Mouse (Mus musculus) embryo, embryonic 11.5 days (tissue): Measurements from ENCODE around the gene Kcnk2.
A peak's percentile ranks its signal among the peaks of the same experiment; 100 is the strongest.

Source experiments
- DNase-seq: peaks from one replicate; pipeline ENCODE4 v3.0.0-alpha.2; 2012; ENCODE audit warnings: low read depth, low spot score

Kcnk2 gene

DNA sequence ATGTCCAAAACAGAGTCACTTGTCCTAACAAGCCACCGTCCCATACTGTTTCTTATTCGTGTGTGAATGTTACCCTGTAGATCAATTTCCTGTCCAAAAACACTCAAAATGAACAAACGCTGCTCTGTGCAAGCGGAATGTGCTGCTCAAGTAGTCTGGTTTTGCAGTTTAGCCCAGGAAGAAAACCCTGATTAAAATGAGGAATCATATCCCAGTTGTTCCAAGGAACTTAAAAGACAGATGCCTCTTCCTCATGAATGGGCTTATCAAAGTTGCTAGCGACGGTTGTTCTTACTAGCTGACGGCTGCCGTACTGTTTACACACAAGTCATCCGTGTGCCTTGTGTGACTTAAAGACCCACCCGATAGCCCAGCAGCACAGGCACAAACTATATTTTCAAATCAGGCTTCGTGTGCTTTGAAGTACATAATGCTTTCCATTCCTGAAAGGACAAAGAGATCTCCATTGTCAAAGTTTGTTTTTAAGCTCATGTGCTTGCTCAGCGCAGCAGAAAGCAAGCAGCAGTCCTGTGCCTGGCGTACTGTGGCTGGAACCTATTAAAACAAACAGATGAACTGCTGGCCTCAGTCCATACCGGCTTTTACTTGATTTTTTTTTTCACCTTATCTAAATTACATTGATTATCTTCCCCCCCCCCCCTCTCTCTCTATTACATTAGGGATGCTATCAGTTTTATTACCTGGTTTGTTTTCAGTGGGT lies at the start of gene Kcnk2:
Kcnk2 (minus strand) TSS at position 51 of the 721 bp plus-strand sequence.
- DNase-seq: no peak

DNA sequence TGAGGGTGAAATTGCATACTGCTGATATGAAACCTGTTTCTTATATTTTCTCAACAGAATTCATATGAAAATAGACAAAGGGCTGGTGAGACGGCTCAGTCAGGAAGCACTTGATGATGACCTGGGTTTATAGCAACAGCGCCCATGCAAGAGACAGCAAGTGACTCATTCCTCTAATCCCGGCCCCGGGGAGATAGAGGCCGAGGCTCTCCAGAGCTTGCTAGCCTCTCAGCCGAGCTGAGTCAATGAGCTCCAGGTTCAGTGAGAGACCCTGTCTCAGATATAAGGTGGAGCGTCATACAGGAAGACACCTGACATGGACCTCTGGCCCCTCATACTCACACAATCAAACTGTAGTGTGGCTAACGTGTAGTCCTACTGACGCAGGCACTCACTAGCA lies 38.7 kb upstream of the Kcnk2 start:
- no peak for DNase-seq

DNA sequence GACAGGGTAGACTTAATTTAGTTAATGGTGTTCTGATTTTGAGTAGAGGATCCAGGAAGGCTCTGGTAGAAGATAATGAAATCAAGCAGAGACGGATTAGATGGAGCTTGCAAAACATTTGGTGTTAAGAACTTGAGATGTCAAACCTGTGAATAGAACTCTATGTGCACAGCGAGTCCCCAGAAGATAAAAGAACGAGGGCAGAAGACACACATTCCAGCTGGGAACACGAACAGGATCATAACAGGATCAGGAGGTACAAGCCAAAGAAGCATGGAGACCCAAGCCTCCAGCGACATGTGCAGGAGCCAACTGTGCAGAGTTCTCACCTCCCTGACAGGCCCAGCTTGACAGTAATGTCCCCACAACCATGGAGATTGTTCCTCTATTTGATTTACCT lies 35.1 kb upstream of the Kcnk2 start:
- DNase-seq: no peak

DNA sequence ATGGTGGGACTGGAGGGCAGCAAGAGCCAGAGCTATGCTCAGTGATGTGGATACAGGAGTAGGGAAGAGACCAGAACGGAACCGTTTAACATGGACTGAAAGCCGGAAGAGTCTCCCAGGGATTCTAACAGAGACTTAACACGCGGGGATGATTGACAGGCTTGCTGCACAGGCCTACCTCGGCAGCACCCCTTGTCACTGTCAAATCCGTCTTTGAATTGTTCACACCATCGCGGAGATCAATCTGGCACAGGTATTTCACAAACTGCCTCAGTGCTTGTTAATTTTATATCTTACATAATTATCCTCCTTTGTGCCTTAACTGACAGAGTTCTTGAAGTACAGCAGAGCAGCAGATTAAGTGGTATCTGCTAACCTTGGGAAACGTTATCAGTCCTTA lies 33.4 kb upstream of the Kcnk2 start:
- DNase-seq: no peak

DNA sequence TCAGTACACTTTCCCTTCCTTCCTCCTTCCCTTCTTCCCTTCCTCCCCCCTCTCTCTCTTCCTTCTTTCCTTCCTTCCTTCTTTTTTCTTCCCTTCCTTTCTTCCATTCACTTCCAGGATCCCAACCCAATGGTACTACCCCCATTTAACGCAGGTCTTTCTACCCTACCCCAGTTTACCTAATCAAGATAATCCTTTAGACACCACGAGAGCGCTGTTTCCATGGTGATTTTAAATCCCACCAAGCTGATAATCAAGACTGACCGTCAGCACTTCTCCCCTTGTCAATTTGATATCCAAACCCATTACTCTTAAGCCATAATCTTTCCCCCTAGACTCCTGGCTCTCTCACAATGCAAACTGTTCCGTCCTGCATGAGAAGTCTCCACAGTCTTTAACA lies 29.4 kb upstream of the Kcnk2 start:
- no peak for DNase-seq

DNA sequence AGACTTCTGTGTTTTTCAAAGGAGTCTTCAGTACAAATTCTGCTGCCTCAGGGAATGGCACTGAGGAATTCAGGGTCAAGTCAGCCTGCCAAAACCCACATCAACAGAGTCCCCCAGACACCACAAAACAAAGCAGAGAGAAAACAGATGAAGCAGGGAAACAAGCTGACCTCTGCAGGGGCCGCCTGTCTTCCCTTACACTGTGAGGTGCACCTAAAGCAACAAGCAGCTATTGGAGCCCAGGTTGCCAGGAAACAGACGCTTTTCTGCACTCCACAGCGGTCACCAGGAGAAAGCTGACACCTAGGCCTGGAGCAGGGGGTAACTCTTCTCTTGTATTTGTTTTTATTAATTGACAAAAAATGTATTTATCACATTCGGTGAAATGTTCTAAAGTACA lies 28.5 kb upstream of the Kcnk2 start:
- DNase-seq: peak; percentile 27

DNA sequence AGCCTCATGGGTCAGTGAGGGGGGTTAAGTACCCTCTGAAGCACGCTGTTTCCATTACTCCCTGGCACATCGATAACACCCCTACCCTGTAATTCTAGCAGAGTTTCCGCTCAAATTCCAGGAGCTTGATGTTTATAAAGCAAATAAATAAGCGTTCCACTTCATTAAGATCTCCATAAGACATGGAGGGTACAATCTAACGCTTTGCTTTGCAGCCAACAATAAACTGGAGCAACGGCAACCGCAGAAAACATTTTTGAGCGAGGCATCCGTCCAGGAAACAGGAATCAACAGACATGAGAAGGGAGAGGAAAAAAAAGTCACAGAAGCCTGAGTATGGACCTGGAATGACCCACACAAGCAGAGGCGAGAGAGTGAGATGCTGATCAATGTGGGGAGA lies 27.5 kb upstream of the Kcnk2 start:
- no peak for DNase-seq

DNA sequence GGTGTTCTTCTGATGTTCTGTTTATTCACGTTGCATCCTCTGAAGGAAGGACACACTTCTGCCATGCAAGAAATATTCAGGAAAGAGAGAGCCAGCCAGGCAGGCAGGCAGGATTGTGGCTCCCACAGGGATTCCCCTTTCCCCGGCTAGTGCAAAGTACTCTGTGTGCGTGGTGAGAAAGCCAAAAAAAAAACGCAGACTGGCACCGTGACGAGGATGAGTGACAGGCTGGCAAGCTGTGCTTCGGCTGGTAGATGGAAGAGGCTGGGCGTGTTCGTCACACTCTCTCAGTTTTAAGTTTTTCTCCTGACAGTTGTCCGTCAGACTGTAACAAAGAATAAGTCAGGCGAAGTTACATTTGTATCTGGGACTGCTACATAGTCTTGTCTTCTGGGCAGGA lies 24.2 kb upstream of the Kcnk2 start:
- no peak for DNase-seq

DNA sequence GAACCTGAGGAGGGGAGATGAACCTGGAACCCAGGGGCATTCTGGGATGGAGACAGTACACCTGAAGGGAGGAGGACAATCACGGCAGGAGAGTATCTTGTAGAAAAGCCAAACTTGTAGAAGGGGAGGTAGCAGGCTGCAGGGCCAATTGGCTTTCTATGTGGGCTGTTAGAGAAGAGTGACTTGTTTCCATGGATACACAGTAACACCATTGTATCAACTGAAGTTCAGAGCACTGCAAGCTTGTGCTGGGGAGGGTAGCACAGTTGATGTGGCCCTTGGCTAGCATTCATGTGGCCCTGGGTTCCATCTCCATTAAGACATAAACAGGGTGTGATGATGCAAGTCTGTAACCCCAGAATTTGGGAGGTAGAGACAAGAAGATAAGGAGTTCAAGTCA lies 17.8 kb upstream of the Kcnk2 start:
- no peak for DNase-seq

DNA sequence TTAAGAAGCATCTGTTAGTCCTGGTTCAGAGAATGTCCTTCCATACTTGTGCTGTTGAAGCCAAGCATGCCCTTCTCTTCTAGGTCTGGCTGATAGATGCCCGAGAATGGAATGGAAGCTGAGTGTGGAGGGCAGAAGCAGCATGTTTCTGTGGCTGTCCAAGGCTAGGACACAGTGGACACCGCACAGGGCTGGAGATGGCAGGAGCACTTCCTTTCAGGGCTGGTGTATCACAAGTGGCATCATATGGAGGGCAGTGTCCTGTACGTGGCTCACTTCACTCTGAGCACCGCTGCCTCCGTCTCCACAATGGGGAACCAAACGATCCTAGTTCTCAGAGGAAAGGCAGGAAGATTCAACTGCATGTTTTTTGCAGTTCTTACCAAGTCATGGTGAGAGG lies 7.8 kb upstream of the Kcnk2 start:
- no peak for DNase-seq

DNA sequence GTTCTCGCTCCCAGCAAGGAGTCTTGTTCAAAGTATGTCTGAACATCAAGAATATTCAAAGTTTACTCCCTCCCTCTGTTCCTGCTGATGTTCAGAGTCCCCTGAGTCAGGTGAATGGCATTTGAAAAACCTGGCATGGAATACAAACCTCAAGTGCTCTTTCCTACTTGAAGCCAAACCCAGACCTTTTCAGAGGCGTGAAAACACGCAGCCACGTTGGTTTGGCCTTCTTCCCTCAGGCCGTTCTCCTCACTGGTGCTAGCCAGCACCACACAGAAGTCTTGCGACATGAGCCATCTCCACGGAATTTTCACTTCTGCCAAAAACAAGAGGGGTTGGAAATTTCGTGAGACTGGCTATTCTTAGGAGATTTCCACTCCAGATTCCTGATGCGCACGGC lies 3.1 kb upstream of the Kcnk2 start:
- no peak for DNase-seq

DNA sequence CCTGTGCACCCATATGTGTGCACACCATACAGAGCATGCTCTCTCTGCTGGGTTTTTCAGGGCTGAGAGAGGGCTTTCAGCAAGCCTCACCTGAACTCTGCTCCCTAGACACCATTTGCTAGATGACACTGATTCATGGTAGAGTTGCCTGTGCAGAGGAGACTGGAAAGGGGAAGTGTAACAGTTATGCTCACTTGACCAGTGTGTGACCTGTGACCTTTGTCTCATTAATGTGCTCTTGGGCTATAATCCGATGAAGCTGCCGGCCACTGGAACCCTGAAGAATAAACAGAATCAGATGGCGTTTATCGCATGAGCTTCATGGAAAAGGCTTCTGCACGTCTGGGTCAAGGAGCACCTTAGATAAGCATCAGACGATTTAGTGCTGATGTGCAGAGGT lies 1.5 kb upstream of the Kcnk2 start:
- DNase-seq: no peak

DNA sequence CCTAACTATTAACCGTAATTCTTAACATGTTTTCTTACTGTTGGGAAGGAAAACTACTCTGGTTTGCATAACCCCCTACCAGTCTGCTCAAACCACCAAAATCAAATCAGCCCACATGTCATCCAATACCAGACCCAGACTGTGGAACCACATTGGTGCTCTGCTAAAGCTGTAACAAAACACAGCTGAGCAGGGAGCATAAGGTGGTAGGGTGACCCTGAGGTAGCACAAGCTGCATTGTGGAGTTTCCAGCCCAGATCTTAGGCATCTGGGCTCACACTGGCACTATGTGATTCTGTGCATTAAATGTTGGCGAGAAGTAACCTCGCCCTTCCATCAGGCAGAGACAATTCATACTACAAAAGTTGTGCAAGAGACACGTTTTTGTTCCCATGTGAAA lies 1.1 kb upstream of the Kcnk2 start:
- DNase-seq: no peak

DNA sequence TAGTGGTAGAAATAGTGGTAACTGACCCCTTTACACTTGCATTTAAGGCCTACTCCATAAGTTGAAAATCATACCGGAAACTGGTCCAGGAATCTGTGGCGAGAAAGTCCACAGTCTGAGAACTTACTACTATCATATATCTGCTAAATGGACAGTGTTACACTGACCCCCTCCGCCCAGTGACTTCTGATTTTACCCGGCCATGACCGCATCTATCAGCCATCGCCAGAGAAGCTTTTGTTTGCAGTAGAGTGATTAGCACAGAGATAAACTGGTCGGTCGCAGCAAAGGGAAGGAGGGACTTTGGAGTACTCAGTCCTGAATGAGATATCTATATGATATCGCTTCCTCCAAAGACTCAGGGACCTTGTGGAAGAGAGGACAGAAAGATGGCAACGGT lies 15.2 kb downstream of the Kcnk2 start:
- DNase-seq: no peak

DNA sequence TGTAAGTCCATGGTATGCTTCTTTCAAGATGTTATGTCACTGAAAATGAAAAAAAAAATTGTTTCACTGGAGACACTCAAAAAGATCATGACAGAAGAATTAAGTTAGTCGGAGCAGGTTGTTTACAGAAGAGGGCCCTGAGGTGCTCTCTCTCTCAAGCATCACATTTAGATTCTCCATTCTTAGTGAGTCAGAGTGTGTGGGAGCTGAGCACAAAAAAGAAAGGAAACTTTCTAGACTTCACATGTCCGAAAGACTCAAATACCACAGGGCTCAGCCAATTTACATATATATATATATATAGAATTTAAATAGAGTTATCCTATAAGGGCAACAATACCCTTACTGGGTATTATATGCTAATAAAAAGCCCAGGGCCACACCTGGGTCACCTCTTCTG lies 15.9 kb downstream of the Kcnk2 start:
- no peak for DNase-seq

DNA sequence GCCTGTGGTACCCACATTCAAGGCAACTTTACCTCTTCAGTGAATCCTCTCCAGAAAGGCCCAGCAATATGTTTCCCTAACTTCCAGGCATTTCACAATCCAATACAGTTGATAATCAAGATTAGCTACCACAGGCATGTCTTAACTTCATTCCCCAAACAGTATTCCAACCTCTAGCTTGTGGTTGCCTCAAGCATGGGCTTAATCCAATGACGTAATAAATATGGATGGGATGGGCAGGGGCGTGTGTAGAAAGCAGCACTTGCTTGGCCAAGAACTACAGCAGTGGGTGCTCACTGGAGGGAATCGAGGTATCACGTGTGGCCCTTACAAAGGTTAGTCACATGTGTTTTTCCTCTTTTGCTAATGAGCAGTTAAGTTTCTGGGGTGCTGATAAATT lies 34.4 kb downstream of the Kcnk2 start:
- DNase-seq: no peak

DNA sequence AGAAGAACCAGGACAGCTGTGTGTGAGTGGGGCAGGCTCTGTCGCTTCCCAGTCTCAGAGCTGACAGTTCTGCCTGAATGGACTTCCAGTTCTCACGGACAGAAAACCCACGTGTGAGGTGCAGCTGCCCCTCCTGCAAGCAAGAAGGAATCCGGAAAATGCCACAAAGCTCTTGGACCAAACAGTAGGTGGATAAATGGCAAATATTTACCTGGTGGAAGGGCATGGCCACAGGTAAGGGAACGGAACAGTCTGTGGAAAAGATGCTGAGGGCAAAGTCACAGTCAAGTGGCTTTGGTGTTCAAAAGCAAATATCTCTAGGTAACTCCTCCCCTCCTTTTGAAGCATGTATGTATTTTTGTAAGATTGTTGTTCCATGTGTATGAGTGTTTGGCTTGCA lies 37.9 kb downstream of the Kcnk2 start:
- DNase-seq: no peak

DNA sequence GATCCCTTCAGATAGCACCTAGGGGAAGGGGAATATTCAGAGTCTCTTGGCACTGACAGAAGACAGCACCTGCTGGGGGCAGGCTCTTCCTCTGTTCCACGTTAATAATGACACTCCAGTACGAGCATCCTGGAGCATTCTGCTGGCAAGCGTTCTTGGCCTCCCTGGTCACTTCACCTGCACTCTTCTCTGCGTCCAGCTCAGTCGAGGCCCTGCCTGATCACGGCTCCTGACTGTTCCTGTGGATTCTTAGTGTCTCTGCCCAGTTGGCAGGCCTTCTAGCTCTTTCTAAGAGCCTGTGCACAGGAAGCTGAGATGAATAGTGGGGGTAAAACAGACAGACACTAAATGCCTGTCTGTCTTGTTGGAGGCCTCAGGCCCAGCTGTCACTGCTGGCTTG lies 39.5 kb downstream of the Kcnk2 start:
- DNase-seq: no peak

DNA sequence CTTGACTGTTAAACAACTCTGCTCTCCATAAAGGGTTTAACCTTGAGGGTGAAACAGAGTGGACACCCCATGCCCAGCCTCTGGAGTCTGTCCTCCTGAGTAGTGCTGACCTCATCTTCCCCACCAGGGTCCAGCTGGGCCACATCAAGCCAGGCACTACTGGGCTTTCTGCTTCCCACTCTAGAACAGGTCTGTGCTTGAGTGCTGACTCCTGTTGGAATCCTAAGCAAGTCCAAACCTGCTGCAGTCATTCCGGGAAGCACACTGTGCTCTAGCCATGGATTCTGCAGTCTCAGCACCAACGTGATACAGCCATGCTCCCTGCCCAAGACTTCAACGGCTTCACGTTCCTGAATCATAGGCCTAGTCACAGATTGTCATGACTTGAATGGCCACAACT lies 42.4 kb downstream of the Kcnk2 start:
- no peak for DNase-seq

DNA sequence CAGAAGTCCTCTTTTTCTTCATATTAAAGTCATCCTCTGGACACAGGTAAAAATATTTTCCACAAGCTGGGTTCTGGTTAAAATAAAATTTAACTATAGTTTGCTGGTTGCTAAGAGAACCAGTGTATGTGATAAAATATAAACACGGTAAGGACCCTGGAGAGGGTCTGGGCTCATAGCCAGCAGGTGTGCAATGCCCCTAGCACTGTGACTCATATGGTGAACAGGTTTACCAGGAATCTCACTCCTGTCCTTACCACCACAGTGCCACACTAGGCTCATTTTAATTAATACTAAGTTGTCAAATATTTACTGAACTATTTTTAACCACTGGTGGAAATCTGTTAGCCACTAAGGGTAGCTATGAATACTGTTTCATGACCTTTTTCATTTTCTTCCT lies 48.2 kb downstream of the Kcnk2 start:
- DNase-seq: no peak

DNA sequence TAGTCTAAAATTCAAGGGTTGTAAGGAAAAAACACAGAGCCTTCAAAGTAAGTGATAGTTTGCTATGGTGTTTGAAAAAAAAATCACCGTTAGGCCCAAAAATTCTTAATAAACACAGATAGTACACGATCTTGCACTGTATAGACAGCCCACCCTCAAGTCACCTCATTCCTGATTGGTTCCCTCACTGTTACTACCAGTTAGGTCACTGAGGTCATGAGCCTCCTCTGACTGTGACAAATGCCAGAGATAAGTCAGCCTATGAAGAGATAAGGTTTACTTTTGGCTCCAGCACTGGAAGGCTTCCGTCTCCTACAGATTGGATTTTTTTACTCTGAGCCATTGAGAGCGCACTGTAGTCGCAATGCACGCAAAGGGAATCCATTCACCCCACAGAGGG lies 50.3 kb downstream of the Kcnk2 start:
- no peak for DNase-seq

DNA sequence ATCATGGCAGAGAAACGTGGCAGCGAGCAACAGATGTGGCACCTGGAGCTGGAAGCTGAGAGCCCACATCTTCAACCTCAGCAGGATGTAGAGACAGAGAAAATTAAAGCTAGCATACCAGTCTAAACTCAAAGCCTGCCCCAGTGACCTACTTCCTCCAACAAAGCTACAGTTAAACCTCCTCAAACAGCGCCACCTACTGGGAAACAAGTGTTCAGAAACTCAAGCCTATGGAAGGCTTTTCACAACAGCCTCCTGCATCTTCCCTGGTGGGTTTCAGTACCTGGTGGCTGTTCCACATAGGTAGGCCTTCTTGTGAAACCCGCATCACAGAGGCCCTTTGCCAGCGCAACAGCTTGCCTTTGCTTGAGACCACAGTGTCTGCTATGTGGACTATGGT lies 52.9 kb downstream of the Kcnk2 start:
- DNase-seq: no peak

DNA sequence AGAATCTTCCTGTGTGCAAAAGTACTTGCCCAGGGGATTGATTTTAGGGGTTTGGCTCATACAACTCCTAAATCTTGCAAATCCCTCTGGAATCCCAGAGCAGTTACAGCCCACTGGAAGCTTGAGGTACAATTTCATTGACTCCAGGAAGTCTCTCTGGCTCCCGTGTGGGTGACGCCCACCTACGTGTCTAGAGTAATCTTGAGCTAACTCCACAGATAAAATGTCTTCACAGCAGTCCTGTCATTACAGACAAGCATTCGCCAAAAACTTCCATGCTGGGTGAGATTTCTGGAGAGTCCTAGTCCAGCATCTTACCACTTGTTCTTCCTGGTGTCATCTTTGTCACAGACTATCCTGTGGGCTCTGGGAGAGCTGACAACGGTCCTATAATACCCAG lies 56.9 kb downstream of the Kcnk2 start:
- no peak for DNase-seq
